Mouse (Mus musculus) thymus, adult 2 months (tissue): ENCODE measurements around the gene Triml1. TPM values are rescaled to one million over a fixed set of nuclear protein-coding genes. Genes with fewer than 3 reads are reported as not detected.

Experiments
- DNase-seq: peaks from one replicate; pipeline ENCODE4 v3.0.0; 2021
- H3K27ac ChIP-seq: fragments of 200-500 bp; 2 replicates; pipeline ENCODE4 v1.5.1; 2012; ENCODE audit warnings: low read length, control low read depth; ENCODE audit not compliant: control insufficient read depth, insufficient read depth
- H3K27me3 ChIP-seq: fragments of 200-500 bp; 2 replicates; pipeline ENCODE4 v1.6.1; 2012; ENCODE audit warnings: mild to moderate bottlenecking, low read length, moderate library complexity, mixed read lengths; ENCODE audit not compliant: control insufficient read depth, insufficient read depth
- H3K36me3 ChIP-seq: fragments of 200-500 bp; 2 replicates; pipeline ENCODE4 v1.6.1; 2012; ENCODE audit warnings: mild to moderate bottlenecking, low read length, moderate library complexity; ENCODE audit not compliant: control insufficient read depth, insufficient read depth
- H3K4me1 ChIP-seq: fragments of 200-500 bp; replicated peaks from 2 replicates; pipeline ENCODE4 v1.6.1; 2012; ENCODE audit warnings: low read length; ENCODE audit not compliant: control insufficient read depth, insufficient read depth
- H3K4me3 ChIP-seq: fragments of 200-500 bp; 2 replicates; pipeline ENCODE4 v1.5.1; 2012; ENCODE audit warnings: mild to moderate bottlenecking, low read length, control low read depth, moderate library complexity; ENCODE audit not compliant: control insufficient read depth, insufficient read depth
- CTCF ChIP-seq: fragments of 200-500 bp; IDR thresholded peaks from 2 replicates; pipeline ENCODE4 v1.5.1; 2012; ENCODE audit warnings: mild to moderate bottlenecking, control low read depth, low read length, moderate library complexity, borderline replicate concordance; ENCODE audit not compliant: control insufficient read depth, poor library complexity, insufficient read depth; ENCODE audit errors: extremely low read depth
- POLR2A ChIP-seq: fragments of 200-500 bp; IDR thresholded peaks from 2 replicates; pipeline ENCODE4 v1.6.1; 2012; ENCODE audit warnings: mild to moderate bottlenecking, low read length, control low read depth, moderate library complexity; ENCODE audit not compliant: control insufficient read depth, poor library complexity, insufficient read depth; ENCODE audit errors: extremely low read depth
- WGBS: fragments of 180-500 bp; shearing (Covaris S2); methylation state at CpG from one replicate; pipeline ENCODE4 v1.1.7; 2018; 5-methylcytosine and 5-hydroxymethylcytosine counted together
- polyA plus RNA-seq: library from polyadenylated mRNA; depleted of rRNA; stranded (reverse); fragments of >200 nt; gene quantifications from 2 replicates; pipeline ENCODE4 v1.2.3, GENCODE M21; 2012; rRNA removed

Triml1 gene
- polyA plus RNA-seq, 1 experiment, result not detected

DNA sequence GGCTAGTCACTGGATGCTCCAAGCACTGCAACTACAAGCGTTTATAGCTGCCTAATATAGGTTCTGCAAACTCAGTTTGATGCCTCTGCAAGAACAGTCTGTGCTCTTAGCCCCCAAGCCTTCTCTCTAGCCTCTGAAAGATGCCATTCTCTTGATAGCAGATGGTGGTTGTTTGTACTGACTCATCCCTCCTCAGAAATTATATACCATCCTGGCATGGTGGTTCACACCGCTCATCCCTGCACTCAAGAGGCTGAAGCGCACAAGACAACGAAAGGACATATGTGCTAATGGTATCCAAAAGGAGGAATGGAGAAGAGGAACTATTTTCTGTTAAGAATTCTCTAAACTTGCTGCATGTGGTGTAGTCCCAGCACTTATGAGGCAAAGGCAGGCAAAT lies 26.8 kb upstream of the Triml1 start:
- H3K27ac ChIP-seq, result no peak overlapping the region
- DNase-seq, result no peak
- no peaks in the 10 kb centered on the region for H3K36me3 ChIP-seq
- WGBS, result 90% methylated on average over 4 of the region's 4 CpGs
- no peaks in the 10 kb centered on the region for H3K27me3 ChIP-seq
- no peaks in the 10 kb centered on the region for H3K4me1 ChIP-seq
- no peak overlapping the region for H3K4me3 ChIP-seq
- no peak for TF ChIP-seq CTCF
- TF ChIP-seq POLR2A, result no peak

DNA sequence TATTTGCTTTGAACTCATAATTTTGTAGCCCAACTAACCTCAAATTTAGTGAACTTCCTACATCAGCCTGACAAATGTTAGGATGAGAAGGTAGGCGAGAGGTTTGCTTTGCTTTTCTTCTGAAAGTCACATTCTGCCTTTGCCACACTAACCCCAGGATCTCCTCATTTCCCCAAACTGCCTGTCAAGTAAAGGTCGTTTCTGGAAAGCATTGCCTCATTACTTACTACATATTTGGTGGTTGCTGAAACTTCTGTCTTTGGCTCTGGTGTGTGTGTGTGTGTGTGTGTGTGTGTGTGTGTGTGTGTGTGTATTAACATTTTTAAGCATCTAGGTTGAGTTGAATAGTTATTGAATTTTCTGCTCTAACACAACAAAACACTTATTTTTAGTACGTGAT lies 23.2 kb upstream of the Triml1 start:
- TF ChIP-seq CTCF, result no peak
- Histone ChIP-seq H3K27ac (no peak overlapping the region), H3K36me3 (no peaks in the 10 kb centered on the region), H3K27me3 (no peaks in the 10 kb centered on the region), H3K4me3 (no peak overlapping the region), H3K4me1 (no peaks in the 10 kb centered on the region)
- DNase-seq, result no peak
- WGBS, result 66% methylated on average over 3 of the region's 3 CpGs

DNA sequence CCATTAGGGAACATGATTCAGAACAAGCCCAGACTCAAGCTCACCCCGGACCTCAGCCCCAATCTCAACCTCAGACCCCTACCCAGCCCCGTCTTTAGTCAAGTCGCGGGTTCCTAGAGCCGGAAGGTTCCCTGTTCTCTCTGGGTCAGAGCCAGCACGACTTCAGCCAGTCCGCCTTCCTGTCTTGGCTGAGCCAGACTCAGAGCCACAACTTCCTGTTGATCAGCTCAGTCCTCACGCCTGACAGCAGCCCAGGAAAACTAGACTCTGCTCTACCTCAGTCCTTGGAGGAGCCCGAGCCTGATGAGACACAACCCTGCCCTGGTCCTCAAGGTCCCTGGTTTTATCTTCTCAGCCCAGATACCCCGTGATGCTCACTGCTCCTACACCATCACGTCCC lies 22.0 kb upstream of the Triml1 start:
- no peaks in the 10 kb centered on the region for H3K27me3 ChIP-seq
- TF ChIP-seq CTCF (no peak), POLR2A (no peak)
- DNase-seq, result no peak
- no peaks in the 10 kb centered on the region for H3K4me1 ChIP-seq
- no peaks in the 10 kb centered on the region for H3K36me3 ChIP-seq
- WGBS, result 50% methylated on average over 11 of the region's 11 CpGs
- no peak overlapping the region for H3K27ac ChIP-seq
- H3K4me3 ChIP-seq, result no peak overlapping the region

DNA sequence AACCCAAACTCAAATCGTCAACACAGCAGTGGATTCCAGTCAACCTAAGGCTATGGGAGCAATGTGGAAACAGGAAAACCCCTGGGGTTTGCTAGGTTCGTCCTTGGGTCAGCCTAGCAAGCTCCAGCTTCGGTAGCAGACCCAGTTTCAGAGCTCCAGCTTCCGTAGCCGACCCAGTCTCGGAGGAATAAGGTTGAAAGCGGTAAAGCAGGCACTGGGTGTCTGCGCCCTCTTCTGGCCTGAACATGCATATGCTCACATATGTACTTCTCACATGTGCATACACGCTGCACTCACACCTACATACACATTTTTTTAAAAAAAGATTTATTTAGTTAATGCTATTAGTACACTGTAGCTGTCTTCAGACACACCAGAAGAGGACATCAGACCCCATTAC lies 8.0 kb upstream of the Triml1 start:
- no peak overlapping the region for H3K4me3 ChIP-seq
- TF ChIP-seq POLR2A (no peak), CTCF (no peak)

DNA sequence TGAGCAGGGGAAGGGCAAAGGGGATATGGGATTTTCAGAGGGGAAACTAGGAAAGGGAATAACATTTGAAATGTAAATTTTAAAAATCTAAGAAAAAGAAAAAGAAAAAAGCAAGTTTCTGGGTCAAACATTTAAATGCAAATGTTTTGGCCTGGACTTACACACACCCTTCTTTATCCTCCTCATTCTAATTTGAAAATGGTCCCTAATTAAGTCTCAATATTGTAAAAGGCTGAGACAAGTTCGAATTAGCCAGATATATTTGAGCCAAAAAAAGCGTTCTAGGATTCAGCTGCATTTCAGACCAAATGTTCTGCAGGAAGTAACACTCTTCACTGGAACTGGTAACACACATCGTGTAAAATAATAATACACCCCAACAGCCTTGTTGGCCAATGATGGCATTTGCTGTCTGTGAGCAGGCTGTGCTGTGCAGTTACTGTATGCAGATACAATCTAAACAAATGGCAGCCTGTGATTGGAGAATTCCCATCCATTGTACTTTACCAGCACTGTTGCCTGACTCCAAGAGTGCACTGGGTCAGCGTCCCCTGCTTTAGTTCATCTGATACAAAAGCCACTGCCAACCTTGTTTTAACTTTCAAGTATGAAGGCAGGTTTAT lies 30.0 kb downstream of the Triml1 start:
- no peak overlapping the region for H3K4me3 ChIP-seq
- no peak overlapping the region for H3K27ac ChIP-seq
- 81% methylated on average over 4 of the region's 4 CpGs for WGBS
- H3K36me3 ChIP-seq, result no peaks in the 10 kb centered on the region
- H3K27me3 ChIP-seq, result no peaks in the 10 kb centered on the region
- TF ChIP-seq POLR2A (no peak), CTCF (no peak)
- no peaks in the 10 kb centered on the region for H3K4me1 ChIP-seq
- no peak for DNase-seq

More for the DNA sequence above, 8.0 kb upstream of the Triml1 start:
- no peak for DNase-seq
- Histone ChIP-seq H3K36me3 (no peaks in the 10 kb centered on the region), H3K4me1 (no peaks in the 10 kb centered on the region), H3K27ac (no peak overlapping the region), H3K27me3 (no peaks in the 10 kb centered on the region)
- 95% methylated on average over 9 of the region's 9 CpGs for WGBS

Other genes starting within 250 kb of the Triml1 start
- not detected in 2 replicates for gene Triml2, start 39.1 kb upstream of the Triml1 start, polyA plus RNA-seq
- gene Zfp42, start 165.5 kb upstream of the Triml1 start, polyA plus RNA-seq, result not detected in 2 replicates